Mouse (Mus musculus): ENCODE data around the gene Cpne4.

- TF ChIP-seq POLR2A (IDR thresholded peaks at IDR 0.05; ENCODE audit: low read depth, low read length) (no peak), CTCF (IDR thresholded peaks at IDR 0.05; ENCODE audit: extremely low read depth, insufficient read length, insufficient replicate concordance, low read depth, low read length) (no peak)
Observed at GRCm38 (mm10) chr9:104755519-104755918, 208.4 kb downstream of the Cpne4 start.
